Mouse (Mus musculus) A20 (cell line): ENCODE measurements at regions not wholly inside any gene's neighbourhood (a gene's known extent, or its start where the extent isn't known, plus 50 kb on each side); places are given as distances from the start of the nearest gene placed in this dataset.
A peak's percentile ranks its signal among the peaks of the same experiment; 100 is the strongest.

ENCODE experiments used
- DNase-seq: peaks from one replicate; pipeline ENCODE4 v3.0.0-alpha.2; 2011; ENCODE audit warnings: low read depth, low spot score

- no peak for DNase-seq
Measured at GRCm38 (mm10) chr13:45275391-45275790, 114.2 kb upstream of the Mylip start.

- no peak for DNase-seq
Measured at GRCm38 (mm10) chr13:45277842-45278416, 111.6 kb upstream of the Mylip start.

GRCm38 (mm10) chr13:45281106-45281505 lies 108.4 kb upstream of the Mylip start:
- DNase-seq, result peak; percentile 90

GRCm38 (mm10) chr13:45286651-45287050 lies 102.9 kb upstream of the Mylip start:
- no peak for DNase-seq

GRCm38 (mm10) chr13:45287217-45287616 lies 102.3 kb upstream of the Mylip start:
- no peak for DNase-seq

- DNase-seq, result no peak
Measured at GRCm38 (mm10) chr13:45289976-45290375, 99.6 kb upstream of the Mylip start.

- no peak for DNase-seq
Measured at GRCm38 (mm10) chr13:45294691-45295090, 94.9 kb upstream of the Mylip start.

- no peak for DNase-seq
Measured at GRCm38 (mm10) chr13:45300610-45301009, 88.9 kb upstream of the Mylip start.

GRCm38 (mm10) chr13:45301191-45301905 lies 88.2 kb upstream of the Mylip start:
- DNase-seq, result no peak

- DNase-seq, result no peak
Measured at GRCm38 (mm10) chr13:45302796-45303195, 86.7 kb upstream of the Mylip start.

- no peak for DNase-seq
Measured at GRCm38 (mm10) chr13:45306177-45306576, 83.4 kb upstream of the Mylip start.

- no peak for DNase-seq
Measured at GRCm38 (mm10) chr13:45307226-45307625, 82.3 kb upstream of the Mylip start.

GRCm38 (mm10) chr13:45319646-45320045 lies 69.9 kb upstream of the Mylip start:
- DNase-seq, result no peak

GRCm38 (mm10) chr13:45325736-45326293 lies 63.7 kb upstream of the Mylip start:
- no peak for DNase-seq

- DNase-seq, result no peak
Measured at GRCm38 (mm10) chr13:45326751-45327150, 62.8 kb upstream of the Mylip start.

GRCm38 (mm10) chr13:45330561-45330960 lies 59.0 kb upstream of the Mylip start:
- no peak for DNase-seq

GRCm38 (mm10) chr13:45332031-45332430 lies 57.5 kb upstream of the Mylip start:
- DNase-seq, result no peak

GRCm38 (mm10) chr13:45333634-45334033 lies 55.9 kb upstream of the Mylip start:
- no peak for DNase-seq
